27 mouse cellular contexts compared by ENCODE assay signal in genomic region chr8:117240841-117241494, GRCm38 (mm10). TPM values are rescaled to one million over a fixed set of nuclear protein-coding genes. Genes with fewer than 3 reads are reported as not detected.
DNase-seq lines count a peak whose midpoint lies in the region; ATAC-seq and TF ChIP-seq lines count a peak whose summit lies in the region.
"Had no signal": no experiment of that assay in that cellular context is flagged by ENCODE, and none has a peak within 500 bp of the region (broad histone marks: within the 10 kb centered on the region; RNA-seq: fewer than 3 reads in every experiment).

No protein-coding gene starts in this region.

- DNase-seq in heart, adult 11 months, result peak; percentile 90
- no peak for DNase-seq in CH12.LX (ENCODE audit: extremely low read depth)
- DNase-seq in R1 (ENCODE audit: low read depth, low spot score), result peak; percentile 73
- no peak for DNase-seq in spleen, adult 12 weeks (ENCODE audit: low spot score)
- DNase-seq in left cerebral cortex, adult 2 months (ENCODE audit: extremely low spot score in 1 of 2, low spot score in 2 of 2), result no peak
- DNase-seq: adrenal gland, postnatal 10 days; cerebellum, adult 9-11 months; forebrain, postnatal 0 days; gastrocnemius, postnatal 14 days; heart, postnatal 36 days; layer of hippocampus, adult 9-11 months; left cerebral cortex, postnatal 4 days; midbrain, embryonic 14.5 days; thymus, adult 2 months had no signal

- 63% methylated on average over 5 of the region's 5 CpGs for WGBS in heart, embryonic 11.5 days (ENCODE audit: insufficient replicate concordance)

- intact Hi-C loops in left cerebral cortex, adult 2 months (cut with DNase I), result no loop called here

- in situ Hi-C loops in CH12.LX (cut with MboI; ENCODE audit: low pct_ligation_motif_present, low pct_unique_long_range_greater_than_20kb, low sequenced_read_pairs), result no loop called here

- no peak overlapping the region for H3K9ac ChIP-seq in heart, embryonic 11.5 days (ENCODE audit: low read depth, low read length)
- no peak overlapping the region for H3K9ac ChIP-seq in CH12.LX (ENCODE audit: insufficient read depth, low read depth)
- H3K9ac ChIP-seq: forebrain, postnatal 0 days; heart, embryonic 15.5 days; hindbrain, embryonic 15.5 days; limb, embryonic 15.5 days; neural tube, embryonic 13.5 days; stomach, embryonic 15.5 days had no signal

- TF ChIP-seq CTCF in CH12.LX (conservative IDR thresholded peaks at IDR 0.05 in 1 of 2, IDR thresholded peaks at IDR 0.05 in 1 of 2; ENCODE audit: low read depth in 2 of 2, low read length in 2 of 2), result no peak
- TF ChIP-seq CTCF in left cerebral cortex, adult 2 months (IDR thresholded peaks at IDR 0.05), result no peak

- H3K4me2 ChIP-seq in heart, embryonic 11.5 days, result no peak overlapping the region
- no peak overlapping the region for H3K4me2 ChIP-seq in CH12.LX (ENCODE audit: insufficient read depth, low read depth, poor library complexity, severe bottlenecking)
- H3K4me2 ChIP-seq: heart, embryonic 15.5 days; hindbrain, embryonic 15.5 days; limb, embryonic 15.5 days; neural tube, embryonic 13.5 days; stomach, embryonic 15.5 days had no signal

- no peak for TF ChIP-seq EP300 in CH12.LX (IDR thresholded peaks at IDR 0.05; ENCODE audit: low read length)

- no peak for TF ChIP-seq POLR2A in CH12.LX (IDR thresholded peaks at IDR 0.05; ENCODE audit: low read depth, low read length)

- H3K79me2 ChIP-seq in CH12.LX (replicated peaks; ENCODE audit: control insufficient read depth, extremely low read depth, insufficient read depth, poor library complexity, severe bottlenecking), result no peaks in the 10 kb centered on the region

- no peak for ATAC-seq in heart, embryonic 11.5 days (replicated peaks; ENCODE audit: insufficient number of reproducible peaks, low FRiP score, low TSS enrichment)
- ATAC-seq in megakaryocyte, adult 5-6 weeks (ENCODE audit: poor library complexity, severe bottlenecking), result peak; percentile 99
- no peak for ATAC-seq in cerebellum, adult (ENCODE audit: insufficient number of reproducible peaks, low FRiP score, low TSS enrichment)
- ATAC-seq: forebrain, postnatal 0 days; intestine, embryonic 16.5 days had no signal

- no peaks in the 10 kb centered on the region for H3K9me3 ChIP-seq in heart, embryonic 11.5 days (replicated peaks; ENCODE audit: control insufficient read depth, low read length)
- H3K9me3 ChIP-seq in CH12.LX (replicated peaks; ENCODE audit: low read length), result peaks cover 4% of the 10 kb centered on the region
- H3K9me3 ChIP-seq: embryonic facial prominence, embryonic 10.5 days; heart, embryonic 15.5 days; hindbrain, embryonic 15.5 days; limb, embryonic 15.5 days; neural tube, embryonic 13.5 days; stomach, embryonic 15.5 days had no signal

- H3K27me3 ChIP-seq in heart, embryonic 11.5 days (ENCODE audit: control insufficient read depth, insufficient read depth, low read length), result no peaks in the 10 kb centered on the region
- H3K27me3 ChIP-seq in CH12.LX (replicated peaks), result no peaks in the 10 kb centered on the region
- H3K27me3 ChIP-seq: heart, embryonic 15.5 days; hindbrain, embryonic 15.5 days; limb, embryonic 15.5 days; neural tube, embryonic 13.5 days; stomach, embryonic 15.5 days had no signal

- H3K27ac ChIP-seq in heart, embryonic 11.5 days (ENCODE audit: low read depth, low read length), result no peak overlapping the region
- no peak overlapping the region for H3K27ac ChIP-seq in CH12.LX (ENCODE audit: insufficient read depth, low read depth)
- no peak overlapping the region for H3K27ac ChIP-seq in left cerebral cortex, adult 2 months
- H3K27ac ChIP-seq: embryonic facial prominence, embryonic 10.5 days; heart, embryonic 15.5 days; hindbrain, embryonic 15.5 days; kidney, postnatal 0 days; limb, embryonic 15.5 days; neural tube, embryonic 13.5 days; stomach, embryonic 15.5 days had no signal

- dilution Hi-C loops in CH12.LX (cut with MboI; ENCODE audit: extremely low pct_ligation_motif_present, extremely low pct_unique_long_range_greater_than_20kb, low sequenced_read_pairs), result no loop called here

- H3K4me3 ChIP-seq in heart, embryonic 11.5 days (ENCODE audit: low read depth, low read length), result no peak overlapping the region
- H3K4me3 ChIP-seq in CH12.LX (replicated peaks in 1 of 3; ENCODE audit: low read depth in 2 of 3, low read length in 2 of 3, poor library complexity in 1 of 3), result no peak overlapping the region
- H3K4me3 ChIP-seq in left cerebral cortex, adult 2 months, result no peak overlapping the region
- H3K4me3 ChIP-seq: embryonic facial prominence, embryonic 10.5 days; heart, embryonic 15.5 days; hindbrain, embryonic 15.5 days; limb, embryonic 15.5 days; megakaryocyte, embryonic 14.5 days; myocyte; neural tube, embryonic 13.5 days; stomach, embryonic 15.5 days had no signal

- TF ChIP-seq RAD21 in CH12.LX (IDR thresholded peaks at IDR 0.05; ENCODE audit: low read depth, low read length), result no peak

- no peaks in the 10 kb centered on the region for H3K36me3 ChIP-seq in heart, embryonic 11.5 days (ENCODE audit: control insufficient read depth, insufficient read depth, low read length)
- H3K36me3 ChIP-seq in CH12.LX (replicated peaks in 1 of 2; ENCODE audit: control insufficient read depth in 1 of 2, insufficient read depth in 1 of 2, low read length in 1 of 2), result no peaks in the 10 kb centered on the region
- H3K36me3 ChIP-seq: embryonic facial prominence, embryonic 10.5 days; heart, embryonic 15.5 days; hindbrain, embryonic 15.5 days; limb, embryonic 15.5 days; neural tube, embryonic 13.5 days; stomach, embryonic 15.5 days had no signal

- no peaks in the 10 kb centered on the region for H3K4me1 ChIP-seq in heart, embryonic 11.5 days (ENCODE audit: control insufficient read depth, insufficient read depth, low read length)
- peaks cover 3 to 15% of the 10 kb centered on the region in 2 experiments; a peak in 3 of 4 replicates for H3K4me1 ChIP-seq in CH12.LX (ENCODE audit: control insufficient read depth in 1 of 2, insufficient read depth in 2 of 2)
- H3K4me1 ChIP-seq: heart, embryonic 15.5 days; hindbrain, embryonic 15.5 days; limb, embryonic 15.5 days; neural tube, embryonic 13.5 days; stomach, embryonic 15.5 days had no signal

TF ChIP-seq in CH12.LX, 34 proteins besides CTCF, POLR2A, EP300 and RAD21:
- no peak for TF ChIP-seq IRF4 (IDR thresholded peaks at IDR 0.05; ENCODE audit: low read depth, low read length)
- 0 out of 2 replicates have a peak, but pooled peaks have one; percentile 33 for TF ChIP-seq JUND (conservative IDR thresholded peaks at IDR 0.05; ENCODE audit: low read depth, low read length)

RNA-seq across cellular contexts. Expression of gene Cmip, which starts 15.9 kb away (rescaled TPM):
- polyA plus RNA-seq in heart, embryonic 11.5 days (2014; fragmentation: Nextera tagmentation; extraction: Ambion mirVana), result 8.6 and 9.2 TPM in 2 replicates
- total RNA-seq in CH12.LX (2012; rRNA removed) (12.0 and 16.5 TPM in 2 replicates), CH12.LX (2014; rRNA removed) (4.3 and 5.2 TPM in 2 replicates)
- 36.3 and 39.0 TPM in 2 replicates for polyA plus RNA-seq in CH12.LX (2012; ENCODE audit: insufficient read length, low read depth)
- total RNA-seq in megakaryocyte, adult 5-6 weeks (2015), result 58.4 and 60.3 TPM in 2 replicates
- total RNA-seq in megakaryocyte, adult 5-6 weeks (2017), result 22.7 and 26.5 TPM in 2 replicates
- total RNA-seq in left cerebral cortex, adult 2 months (2021), result 100 to 1,000 TPM; 339 to 342 TPM

Comparison
In these comparisons a context has a peak if more than half of its experiments do, and no peak if none do; other contexts are left out.
1. DNase-seq: peak in heart, adult 11 months (single experiment) and R1 (single experiment); none in CH12.LX (single experiment), spleen, adult 12 weeks (single experiment) and left cerebral cortex, adult 2 months (0 of 2).
2. RNA of gene Cmip, which starts 15.9 kb away (total RNA-seq): 339 to 342 TPM in left cerebral cortex, adult 2 months; 22.7 to 60.3 TPM in megakaryocyte, adult 5-6 weeks and 4.3 to 16.5 TPM in CH12.LX; every median in the first group is over 4 times any median in the second.